Mouse (Mus musculus): ENCODE measurements around the gene Arhgap23. TPM values are rescaled to one million over a fixed set of nuclear protein-coding genes. Genes with fewer than 3 reads are reported as not detected.
A peak's percentile ranks its signal among the peaks of the same experiment; 100 is the strongest.

The Arhgap23 gene
- polyA plus RNA-seq, 1 experiment from 2014 or later: 5.9 TPM

DNA sequence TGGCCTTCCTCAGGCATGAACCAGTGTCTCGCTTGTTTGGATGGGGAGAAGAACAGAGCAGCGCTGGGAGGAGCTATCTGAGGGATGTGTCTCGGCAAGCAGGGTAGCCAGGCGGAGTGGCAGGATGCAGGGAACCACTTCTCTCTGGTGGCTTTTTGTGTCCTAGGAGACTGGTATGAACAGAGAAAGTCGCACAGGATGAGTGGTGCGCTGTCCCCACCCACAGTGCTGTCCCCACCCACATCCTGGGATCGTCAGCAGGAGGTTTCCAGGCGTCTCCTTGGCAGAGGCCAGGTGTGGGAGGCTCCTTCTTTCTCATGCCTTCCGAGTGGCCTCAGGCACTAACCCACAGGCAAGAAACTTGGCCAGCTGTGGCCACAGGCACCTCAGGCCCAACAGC is 87.0 kb downstream of the Arhgap23 start:
- Histone ChIP-seq H3K9ac (no peak overlapping the region), H3K27ac (no peak overlapping the region), H3K4me1 (peaks cover 29% of the 10 kb centered on the region), H3K4me2 (no peak overlapping the region), H3K27me3 (peaks cover 56% of the 10 kb centered on the region), H3K9me3 (replicated peaks) (no peaks in the 10 kb centered on the region), H3K36me3 (peaks cover 9% of the 10 kb centered on the region), H3K4me3 (replicated peaks) (no peak overlapping the region)
- WGBS: 42% methylated on average over 9 of the region's 9 CpGs
- ATAC-seq (replicated peaks; ENCODE audit: low FRiP score): no peak; the same call in 1 of the 2 replicates

DNA sequence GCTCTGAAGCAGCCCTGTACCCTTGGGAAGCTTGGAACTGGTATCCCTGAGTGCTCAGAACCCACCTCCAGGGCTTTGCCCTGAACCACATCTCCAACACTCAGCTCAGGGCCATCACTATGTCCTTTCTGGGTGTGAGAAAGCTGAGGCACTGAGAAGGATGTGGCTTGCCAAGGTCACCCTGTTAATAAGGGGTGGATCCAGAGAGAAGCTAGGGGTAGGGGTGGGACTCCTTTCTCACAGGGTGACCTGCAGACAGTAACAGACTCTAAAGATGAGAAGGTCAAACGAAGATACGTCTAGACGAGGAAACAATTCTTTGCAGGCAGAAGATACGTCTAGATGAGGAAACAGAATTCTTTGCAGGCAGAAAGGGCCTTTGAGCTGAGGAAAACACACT is 87.5 kb downstream of the Arhgap23 start:
- H3K36me3 ChIP-seq: peaks cover 5% of the 10 kb centered on the region; the same call in 1 of the 2 replicates
- H3K4me1 ChIP-seq: peaks cover 29% of the 10 kb centered on the region
- WGBS: 84% methylated on average over 4 of the region's 4 CpGs
- no peak for ATAC-seq (replicated peaks; ENCODE audit: low FRiP score)
- no peaks in the 10 kb centered on the region for H3K9me3 ChIP-seq (replicated peaks)
- H3K4me2 ChIP-seq: no peak overlapping the region
- peaks cover 51% of the 10 kb centered on the region for H3K27me3 ChIP-seq
- H3K9ac ChIP-seq: no peak overlapping the region
- H3K27ac ChIP-seq: no peak overlapping the region
- H3K4me3 ChIP-seq (replicated peaks): no peak overlapping the region

DNA sequence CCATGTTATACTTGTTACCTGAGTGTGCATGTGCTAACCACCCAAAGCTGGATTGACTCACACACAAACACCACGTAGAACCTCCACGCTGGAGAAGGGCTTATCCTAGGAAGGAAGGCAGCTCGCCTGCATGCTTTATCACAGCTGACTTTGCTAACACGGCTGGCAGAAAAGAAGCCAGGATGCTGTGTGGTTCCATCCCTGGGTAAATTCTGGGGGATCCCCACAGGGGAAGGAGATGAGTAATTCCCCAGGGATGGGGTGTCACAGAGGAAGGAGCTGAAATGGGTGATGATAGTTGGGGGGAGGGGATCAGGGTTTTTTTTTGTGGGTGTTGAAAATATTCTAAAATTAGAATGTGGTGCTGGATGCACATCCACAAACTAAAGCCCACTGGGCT is 90.5 kb downstream of the Arhgap23 start:
- H3K27me3 ChIP-seq: peaks cover 23% of the 10 kb centered on the region
- no peak for ATAC-seq (replicated peaks; ENCODE audit: low FRiP score)
- peaks cover 4% of the 10 kb centered on the region; the same call in 1 of the 2 replicates for H3K36me3 ChIP-seq
- 77% methylated on average over 4 of the region's 4 CpGs for WGBS
- no peak overlapping the region for H3K27ac ChIP-seq
- H3K4me1 ChIP-seq: peaks cover 36% of the 10 kb centered on the region
- H3K4me2 ChIP-seq: no peak overlapping the region
- H3K4me3 ChIP-seq (replicated peaks): no peak overlapping the region
- H3K9ac ChIP-seq: no peak overlapping the region
- H3K9me3 ChIP-seq (replicated peaks): no peaks in the 10 kb centered on the region

DNA sequence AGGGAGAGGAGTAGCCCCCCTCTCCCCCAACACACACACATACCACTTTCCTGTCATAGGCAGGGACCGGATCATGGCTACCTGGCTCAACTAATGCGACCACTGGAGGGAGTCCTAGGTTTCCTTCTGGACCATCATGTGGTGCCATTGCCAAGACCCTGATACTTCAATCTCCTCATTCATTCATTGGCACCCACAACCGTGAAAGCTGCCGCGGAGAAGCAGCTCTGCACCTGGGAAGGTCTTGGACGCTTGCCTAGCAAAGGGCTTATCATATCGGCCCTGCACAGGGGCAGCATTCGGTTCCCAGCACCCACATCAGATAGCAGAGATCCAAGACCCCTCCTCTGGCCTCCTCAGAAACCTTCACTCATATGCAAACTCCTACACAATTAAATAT is 91.0 kb downstream of the Arhgap23 start:
- Histone ChIP-seq H3K27me3 (peaks cover 17% of the 10 kb centered on the region), H3K36me3 (no peaks in the 10 kb centered on the region), H3K27ac (no peak overlapping the region), H3K9ac (no peak overlapping the region), H3K9me3 (replicated peaks) (no peaks in the 10 kb centered on the region), H3K4me2 (no peak overlapping the region), H3K4me1 (peaks cover 35% of the 10 kb centered on the region), H3K4me3 (replicated peaks) (no peak overlapping the region)
- ATAC-seq (replicated peaks; ENCODE audit: low FRiP score): no peak
- 62% methylated on average over 8 of the region's 8 CpGs for WGBS

DNA sequence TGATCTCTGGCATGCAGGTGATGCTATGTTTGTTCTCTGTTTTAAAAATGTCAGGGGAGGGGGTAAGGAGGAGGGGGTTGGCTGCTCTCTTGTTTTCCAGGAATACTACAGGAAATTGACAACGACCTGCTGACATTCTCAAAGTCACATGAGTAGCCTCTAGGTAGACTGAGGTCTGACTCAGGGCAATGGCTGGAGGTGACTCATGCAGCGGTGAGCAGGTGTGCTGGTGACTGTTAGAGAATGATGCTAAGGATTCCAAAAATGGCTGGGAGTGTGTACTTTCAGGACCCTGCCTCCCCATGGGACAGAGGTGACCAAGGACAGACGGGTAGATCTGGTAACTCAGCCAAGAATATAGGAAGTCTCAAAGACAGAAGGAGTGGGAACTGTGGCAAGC is 92.9 kb downstream of the Arhgap23 start:
- Histone ChIP-seq H3K4me3 (replicated peaks) (no peak overlapping the region), H3K27me3 (no peaks in the 10 kb centered on the region), H3K4me1 (peaks cover 34% of the 10 kb centered on the region), H3K27ac (no peak overlapping the region), H3K4me2 (no peak overlapping the region), H3K9me3 (replicated peaks) (no peaks in the 10 kb centered on the region), H3K9ac (no peak overlapping the region), H3K36me3 (no peaks in the 10 kb centered on the region)
- WGBS: 68% methylated on average over 3 of the region's 3 CpGs
- ATAC-seq (replicated peaks; ENCODE audit: low FRiP score): no peak

DNA sequence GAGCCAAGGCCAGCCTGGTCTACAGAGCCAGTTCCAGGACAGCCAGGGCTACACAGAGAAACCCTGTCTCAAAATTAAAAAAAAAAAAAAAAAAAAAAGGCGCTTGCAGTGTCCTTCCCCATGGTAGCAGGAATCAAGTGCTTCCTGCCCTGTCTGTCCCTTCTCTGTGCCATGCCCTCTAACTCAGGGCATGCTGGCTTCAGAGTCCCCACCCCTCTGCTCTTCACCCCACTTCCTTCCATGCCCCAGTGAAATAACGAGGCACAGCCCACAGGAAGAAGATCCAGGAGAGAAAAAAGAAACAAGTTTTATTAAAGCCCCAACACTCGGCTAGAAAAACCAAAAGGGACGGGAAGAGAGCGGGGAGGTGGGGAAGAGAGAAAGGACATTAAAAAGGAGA is 93.7 kb downstream of the Arhgap23 start:
- H3K27ac ChIP-seq: no peak overlapping the region
- no peak overlapping the region for H3K4me2 ChIP-seq
- ATAC-seq (replicated peaks; ENCODE audit: low FRiP score): no peak
- H3K4me1 ChIP-seq: peaks cover 34% of the 10 kb centered on the region
- WGBS: 25% methylated on average over 5 of the region's 5 CpGs
- H3K4me3 ChIP-seq (replicated peaks): no peak overlapping the region
- no peaks in the 10 kb centered on the region for H3K27me3 ChIP-seq
- no peaks in the 10 kb centered on the region for H3K9me3 ChIP-seq (replicated peaks)
- H3K9ac ChIP-seq: no peak overlapping the region
- no peaks in the 10 kb centered on the region for H3K36me3 ChIP-seq

DNA sequence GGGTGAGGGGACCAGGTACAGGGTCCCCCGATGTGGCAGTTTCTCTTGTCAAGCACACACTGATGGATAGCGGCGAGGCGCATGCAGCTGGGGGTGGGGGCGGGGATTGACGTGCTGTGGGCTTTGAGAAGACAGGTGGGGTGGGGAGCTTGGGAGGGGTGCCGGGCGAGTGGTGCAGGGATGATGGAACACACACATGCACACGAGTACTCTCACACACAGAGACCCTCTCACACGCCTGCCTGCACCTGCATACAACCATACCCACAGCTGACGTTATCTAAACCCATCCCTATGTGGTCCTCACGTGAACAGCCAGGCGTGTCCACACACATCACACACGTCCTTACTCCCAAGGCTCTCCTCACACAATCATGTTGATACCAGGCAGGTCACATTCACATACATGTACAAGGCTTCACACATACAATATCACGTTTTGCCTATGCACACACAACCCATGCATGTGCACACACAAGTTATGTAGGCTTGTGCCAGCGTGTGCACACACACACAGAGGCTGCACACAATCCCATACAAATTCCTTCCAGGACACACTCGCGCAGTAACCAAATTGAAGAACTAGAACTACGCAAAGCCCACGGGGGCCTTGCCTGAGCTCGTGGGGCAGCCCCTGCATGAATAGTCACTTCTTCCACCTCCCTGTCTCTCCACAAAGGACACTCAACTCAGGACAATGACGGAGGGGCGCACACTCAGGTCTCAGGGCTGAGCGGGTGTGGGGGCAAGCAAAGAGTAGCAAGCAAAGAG is 94.6 kb downstream of the Arhgap23 start:
- Histone ChIP-seq H3K9me3 (replicated peaks) (no peaks in the 10 kb centered on the region), H3K4me2 (no peak overlapping the region), H3K4me1 (peaks cover 34% of the 10 kb centered on the region), H3K36me3 (no peaks in the 10 kb centered on the region), H3K27ac (no peak overlapping the region), H3K27me3 (no peaks in the 10 kb centered on the region), H3K9ac (no peak overlapping the region), H3K4me3 (replicated peaks) (no peak overlapping the region)
- no peak for ATAC-seq (replicated peaks; ENCODE audit: low FRiP score)
- 67% methylated on average over 24 of the region's 24 CpGs for WGBS

DNA sequence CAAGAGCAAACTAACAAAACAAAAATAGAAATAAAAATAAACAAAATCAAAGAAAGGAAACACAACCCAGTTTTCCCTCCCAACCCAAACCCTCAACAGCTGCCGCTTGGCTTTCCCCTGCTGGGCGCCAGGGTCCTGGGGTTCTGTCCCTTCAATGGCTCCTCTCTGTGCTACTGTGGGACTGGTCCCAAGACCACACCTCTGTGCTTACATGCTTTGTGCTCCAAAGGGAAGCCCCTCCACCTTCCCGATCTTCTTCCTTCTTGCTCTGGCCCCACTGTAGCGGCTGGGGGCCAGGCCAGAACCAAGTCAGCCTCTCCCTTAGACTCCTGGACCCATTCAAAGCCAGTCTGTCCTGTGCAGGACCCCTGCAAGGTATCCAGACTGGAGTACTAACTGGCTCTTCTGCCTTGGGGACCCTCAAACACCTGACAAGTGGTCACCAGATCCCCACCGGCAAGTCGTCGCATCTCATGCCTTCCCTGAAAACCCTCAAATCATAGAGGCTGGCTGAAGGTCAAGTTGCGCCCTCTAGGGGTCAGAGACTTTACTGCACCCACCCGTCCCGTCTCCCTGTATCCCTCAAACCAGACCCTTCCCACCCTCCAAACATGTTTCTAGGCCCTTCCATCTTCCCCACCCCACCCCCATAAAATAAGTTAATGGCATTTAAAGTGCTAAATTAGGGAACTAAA is 95.8 kb downstream of the Arhgap23 start:
- Histone ChIP-seq H3K27ac (peak overlapping the region; percentile 82), H3K4me3 (replicated peaks) (no peak overlapping the region), H3K9me3 (replicated peaks) (no peaks in the 10 kb centered on the region), H3K4me1 (peaks cover 34% of the 10 kb centered on the region), H3K36me3 (no peaks in the 10 kb centered on the region), H3K27me3 (no peaks in the 10 kb centered on the region), H3K9ac (no peak overlapping the region), H3K4me2 (peak overlapping the region; percentile 41)
- 0 out of 2 replicates have a peak, but pooled peaks have one; percentile 22 for ATAC-seq (replicated peaks; ENCODE audit: low FRiP score)
- 32% methylated on average over 10 of the region's 10 CpGs for WGBS

DNA sequence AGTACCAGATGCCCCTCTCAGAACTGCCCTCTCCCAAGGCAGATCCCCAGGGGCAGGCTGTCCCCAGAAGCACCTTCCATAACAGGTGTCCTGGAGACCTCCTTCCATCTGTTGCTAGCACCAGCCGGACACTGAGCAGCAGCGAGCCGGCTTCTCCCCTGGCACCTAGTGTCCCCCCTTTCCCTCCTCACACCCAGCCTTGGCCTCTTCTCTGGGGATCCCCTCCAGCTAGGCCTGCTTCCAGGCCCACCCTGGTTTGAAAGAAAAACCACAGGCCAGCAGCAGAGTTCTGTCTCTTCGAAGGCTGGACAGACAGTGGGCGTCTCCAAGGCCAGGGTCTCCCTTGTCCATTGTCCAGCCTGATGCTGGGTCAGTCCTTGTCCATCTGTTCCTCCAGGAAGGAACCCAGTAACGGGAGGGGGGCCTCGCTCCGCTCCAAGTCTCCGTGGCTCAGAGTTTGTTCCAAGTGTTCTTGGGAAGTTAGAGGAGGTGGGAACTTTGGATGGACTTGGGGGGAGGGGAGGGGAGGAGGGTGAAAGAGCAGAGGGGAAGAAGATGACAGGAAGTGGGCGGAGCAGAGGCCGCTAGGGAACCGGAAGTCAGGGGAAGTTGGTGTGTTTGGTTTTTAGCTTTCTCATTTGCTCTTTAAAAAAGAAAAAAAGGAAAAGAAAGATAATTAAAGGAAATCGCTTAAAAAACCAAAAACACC is 96.5 kb downstream of the Arhgap23 start:
- ATAC-seq (replicated peaks; ENCODE audit: low FRiP score): 0 out of 2 replicates have a peak, but pooled peaks have one; percentile 24
- no peak overlapping the region for H3K9ac ChIP-seq
- peak overlapping the region; percentile 41 for H3K4me2 ChIP-seq
- H3K9me3 ChIP-seq (replicated peaks): no peaks in the 10 kb centered on the region
- H3K27ac ChIP-seq: peak overlapping the region; percentile 82
- 49% methylated on average over 13 of the region's 13 CpGs for WGBS
- H3K36me3 ChIP-seq: no peaks in the 10 kb centered on the region
- no peaks in the 10 kb centered on the region for H3K27me3 ChIP-seq
- H3K4me1 ChIP-seq: peaks cover 34% of the 10 kb centered on the region
- 0 out of 2 replicates have a peak overlapping the region, but pooled peaks have one; percentile 0 for H3K4me3 ChIP-seq (replicated peaks)

DNA sequence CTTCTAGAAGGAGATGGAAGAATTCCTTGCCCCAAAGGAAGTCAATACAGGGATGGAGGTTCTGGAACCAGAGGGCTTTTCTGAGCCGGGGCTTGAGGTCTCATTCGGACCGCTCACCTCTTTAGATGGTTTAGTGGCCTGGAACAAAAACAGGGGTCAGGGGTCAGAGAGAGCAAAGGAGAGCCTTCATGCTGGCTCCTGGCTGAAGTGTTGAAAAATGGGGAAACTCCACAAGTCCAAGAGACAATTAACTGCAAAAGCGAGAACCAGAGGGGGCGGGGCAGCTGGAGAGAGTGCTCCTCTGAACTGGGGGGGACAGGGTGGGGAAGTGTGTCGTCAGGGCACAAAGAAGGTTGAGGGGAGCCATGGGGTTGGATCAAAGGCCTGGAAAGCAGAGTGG is 97.2 kb downstream of the Arhgap23 start:
- H3K27ac ChIP-seq: peak overlapping the region; percentile 82
- no peaks in the 10 kb centered on the region for H3K9me3 ChIP-seq (replicated peaks)
- no peak overlapping the region for H3K9ac ChIP-seq
- peaks cover 34% of the 10 kb centered on the region for H3K4me1 ChIP-seq
- peak overlapping the region; percentile 41; the same call in 1 of the 2 replicates for H3K4me2 ChIP-seq
- no peaks in the 10 kb centered on the region for H3K36me3 ChIP-seq
- WGBS: 57% methylated on average over 6 of the region's 6 CpGs
- H3K4me3 ChIP-seq (replicated peaks): no peak overlapping the region
- no peaks in the 10 kb centered on the region for H3K27me3 ChIP-seq
- no peak for ATAC-seq (replicated peaks; ENCODE audit: low FRiP score)

DNA sequence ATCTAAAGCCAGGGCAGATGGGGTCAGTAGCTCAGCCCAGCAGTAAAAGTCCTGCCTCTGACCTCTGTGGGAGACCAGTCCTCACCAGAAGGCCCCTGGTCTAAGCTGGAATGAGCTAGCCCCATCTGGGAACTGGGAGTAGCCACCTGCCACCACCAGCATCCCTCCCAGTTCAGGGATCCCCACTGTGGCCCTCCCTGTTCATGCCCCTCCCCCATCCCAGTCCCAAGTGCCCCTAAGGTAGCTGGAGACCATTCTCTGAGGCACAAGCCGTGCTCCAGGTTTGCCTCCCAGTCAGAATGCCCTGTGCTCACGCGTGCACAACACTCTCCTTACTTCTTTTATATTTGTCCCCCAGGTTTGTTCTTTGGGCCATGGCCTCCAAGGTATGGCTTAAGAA is 97.7 kb downstream of the Arhgap23 start:
- no peak overlapping the region for H3K27ac ChIP-seq
- peaks cover 34% of the 10 kb centered on the region for H3K4me1 ChIP-seq
- H3K9me3 ChIP-seq (replicated peaks): no peaks in the 10 kb centered on the region
- no peak overlapping the region for H3K4me2 ChIP-seq
- no peaks in the 10 kb centered on the region for H3K36me3 ChIP-seq
- H3K27me3 ChIP-seq: no peaks in the 10 kb centered on the region
- WGBS: 78% methylated on average over 3 of the region's 3 CpGs
- ATAC-seq (replicated peaks; ENCODE audit: low FRiP score): peak; percentile 15; the same call in 1 of the 2 replicates
- no peak overlapping the region for H3K4me3 ChIP-seq (replicated peaks)
- no peak overlapping the region for H3K9ac ChIP-seq

DNA sequence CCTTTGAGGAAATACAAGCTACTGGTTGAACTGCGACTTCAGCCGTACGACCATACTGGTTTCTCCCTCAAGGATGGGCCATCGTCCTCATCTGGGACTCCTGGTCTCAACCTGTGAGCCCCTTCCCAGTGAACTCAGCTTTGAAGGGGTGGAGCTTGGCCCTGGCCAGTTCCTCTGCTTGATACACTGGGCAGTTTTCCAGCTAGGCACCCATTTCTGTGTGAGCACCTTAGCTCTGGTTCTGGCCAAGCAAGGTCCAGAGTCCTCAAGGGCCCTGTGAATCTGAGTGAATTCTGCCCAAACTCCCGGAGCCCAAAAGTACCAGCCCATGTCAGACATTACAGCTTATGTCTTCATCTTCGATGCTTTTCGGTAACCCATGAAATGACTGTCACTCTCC is 105.2 kb downstream of the Arhgap23 start:
- WGBS: 90% methylated on average over 7 of the region's 7 CpGs
- H3K4me1 ChIP-seq: peaks cover 38% of the 10 kb centered on the region
- no peak for ATAC-seq (replicated peaks; ENCODE audit: low FRiP score)
- H3K9me3 ChIP-seq (replicated peaks): no peaks in the 10 kb centered on the region
- no peak overlapping the region for H3K9ac ChIP-seq
- no peaks in the 10 kb centered on the region; the same call in 1 of the 2 replicates for H3K36me3 ChIP-seq
- no peak overlapping the region for H3K27ac ChIP-seq
- no peak overlapping the region for H3K4me2 ChIP-seq
- H3K27me3 ChIP-seq: no peaks in the 10 kb centered on the region
- H3K4me3 ChIP-seq (replicated peaks): no peak overlapping the region

Data from kidney, embryonic 15.5 days (tissue).